Mouse (Mus musculus) C3H10T1/2 (cell line): ENCODE results near the gene Rxrg. TPM values are rescaled to one million over a fixed set of nuclear protein-coding genes. Genes with fewer than 3 reads are reported as not detected.

Experiments used
- polyA plus RNA-seq, 2 experiments: library from polyadenylated mRNA; unstranded; fragments of >200 nt; fragmentation: generic; extraction: Trizol; gene quantifications; one replicate each; pipeline ENCODE4 v1.2.1; 2012; ENCODE audit warnings: missing spikeins in 2 of 2

Rxrg gene
- polyA plus RNA-seq, result not detected

GRCm38 (mm10) chr1:167598255-167599081, at the start of gene Rxrg:
Gene Rxrg (plus strand): TSS chr1:167598384.

GRCm38 (mm10) chr1:167689232-167689261, 90.9 kb downstream of the Rxrg start, which contains the start of gene Lmx1a:
Gene Lmx1a (plus strand): TSS chr1:167689237.

Other genes starting within 250 kb of the Rxrg start
- 10 to 100 TPM; 11.4 to 52.5 TPM for gene Aldh9a1, start 248.4 kb upstream of the Rxrg start, polyA plus RNA-seq
- gene Mgst3, start 204.5 kb upstream of the Rxrg start, polyA plus RNA-seq, result 100 to 1,000 TPM; 112 to 235 TPM
- not detected for gene Lrrc52, start 131.6 kb upstream of the Rxrg start, polyA plus RNA-seq
- not detected for gene Lmx1a, start 90.9 kb downstream of the Rxrg start, polyA plus RNA-seq